Mouse (Mus musculus) bone marrow, adult 2 months (tissue): ENCODE data around the gene Tfap4. TPM values are rescaled to one million over a fixed set of nuclear protein-coding genes. Genes with fewer than 3 reads are reported as not detected.

Experiments used
- H3K27ac ChIP-seq: fragments of 200-500 bp; 2 replicates; pipeline ENCODE4 v1.5.1; 2012; ENCODE audit warnings: low read depth, mild to moderate bottlenecking, control low read depth, inconsistent platforms, low read length; ENCODE audit not compliant: control insufficient read depth, poor library complexity, insufficient read depth
- H3K4me1 ChIP-seq: fragments of 200-500 bp; 2 replicates; pipeline ENCODE4 v1.6.1; 2011; ENCODE audit warnings: low read length; ENCODE audit not compliant: control insufficient read depth, insufficient read depth
- H3K4me3 ChIP-seq: fragments of 200-500 bp; replicated peaks from 2 replicates; pipeline ENCODE3; 2011; ENCODE audit warnings: mild to moderate bottlenecking, low read depth, low read length, control low read depth; ENCODE audit not compliant: control insufficient read depth
- CTCF ChIP-seq: fragments of 200-500 bp; IDR thresholded peaks from 2 replicates; pipeline ENCODE4 v1.5.1; 2011; ENCODE audit warnings: low read length, control low read depth; ENCODE audit not compliant: control insufficient read depth, insufficient read depth
- POLR2A ChIP-seq: fragments of 200-500 bp; IDR thresholded peaks from 2 replicates; pipeline ENCODE4 v1.6.1; 2011; ENCODE audit warnings: low read depth, mild to moderate bottlenecking, control low read depth, low read length, borderline replicate concordance; ENCODE audit not compliant: control insufficient read depth
- WGBS: fragments of 180-500 bp; shearing (Covaris S2); methylation state at CpG from one replicate; pipeline ENCODE4 v1.1.7; 2018; 5-methylcytosine and 5-hydroxymethylcytosine counted together
- polyA plus RNA-seq: library from polyadenylated mRNA; stranded (reverse); fragments of >200 nt; gene quantifications from 2 replicates; pipeline ENCODE4 v1.2.4, GENCODE M21; 2011; ENCODE audit warnings: low replicate concordance; ENCODE audit not compliant: missing spikeins, insufficient read depth, insufficient read length

The Tfap4 gene
- polyA plus RNA-seq, 1 experiment, result 10.2 TPM

GRCm38 (mm10) chr16:4502568-4502967 is 57.1 kb downstream of the Tfap4 start:
- no peaks in the 10 kb centered on the region for H3K4me1 ChIP-seq

GRCm38 (mm10) chr16:4501703-4502102 is 58.0 kb downstream of the Tfap4 start:
- H3K4me3 ChIP-seq, result no peak overlapping the region
- WGBS, result 79% methylated on average over 3 of the region's 3 CpGs
- H3K4me1 ChIP-seq, result no peaks in the 10 kb centered on the region
- TF ChIP-seq CTCF (no peak), POLR2A (no peak)
- H3K27ac ChIP-seq, result no peak overlapping the region

More at GRCm38 (mm10) chr16:4502568-4502967, 57.1 kb downstream of the Tfap4 start:
- Histone ChIP-seq H3K27ac (no peak overlapping the region), H3K4me3 (no peak overlapping the region)
- TF ChIP-seq CTCF (no peak), POLR2A (no peak)

GRCm38 (mm10) chr16:4500598-4501385 is 58.9 kb downstream of the Tfap4 start:
- H3K4me3 ChIP-seq, result no peak overlapping the region
- whole genome bisulfite sequencing, result 44% methylated on average over 8 of the region's 8 CpGs
- H3K27ac ChIP-seq, result 0 out of 2 replicates have a peak overlapping the region, but pooled peaks have one; percentile 9
- H3K4me1 ChIP-seq, result no peaks in the 10 kb centered on the region
- no peak for TF ChIP-seq POLR2A
- TF ChIP-seq CTCF, result no peak

GRCm38 (mm10) chr16:4497762-4498607 is 61.7 kb downstream of the Tfap4 start:
- no peak overlapping the region for H3K4me3 ChIP-seq
- H3K4me1 ChIP-seq, result no peaks in the 10 kb centered on the region
- 78% methylated on average over 8 of the region's 8 CpGs for WGBS
- no peak for TF ChIP-seq CTCF
- TF ChIP-seq POLR2A, result no peak
- H3K27ac ChIP-seq, result no peak overlapping the region

GRCm38 (mm10) chr16:4496470-4496869 is 63.2 kb downstream of the Tfap4 start:
- H3K4me1 ChIP-seq, result no peaks in the 10 kb centered on the region
- TF ChIP-seq CTCF, result no peak
- TF ChIP-seq POLR2A, result no peak
- H3K4me3 ChIP-seq, result no peak overlapping the region
- 59% methylated on average over 3 of the region's 3 CpGs for WGBS
- H3K27ac ChIP-seq, result no peak overlapping the region

- TF ChIP-seq POLR2A (no peak), CTCF (no peak)
- Histone ChIP-seq H3K4me3 (no peak overlapping the region), H3K4me1 (no peaks in the 10 kb centered on the region), H3K27ac (no peak overlapping the region)
- WGBS, result 72% methylated on average over 5 of the region's 5 CpGs
Measured at GRCm38 (mm10) chr16:4495861-4496260, 63.8 kb downstream of the Tfap4 start.

Other genes starting within 250 kb of the Tfap4 start
- 3.7 and 5.2 TPM in 2 replicates for gene Adcy9, start 139.4 kb downstream of the Tfap4 start, polyA plus RNA-seq
- 1.2 and 3.0 TPM in 2 replicates for gene Srl, start 18.0 kb downstream of the Tfap4 start, polyA plus RNA-seq
- 1.2 and 4.9 TPM in 2 replicates for gene Glis2, start 34.9 kb upstream of the Tfap4 start, polyA plus RNA-seq
- gene Pam16, start 65.1 kb upstream of the Tfap4 start, polyA plus RNA-seq, result 19.7 and 52.5 TPM in 2 replicates
- gene Vasn, start 80.1 kb upstream of the Tfap4 start, polyA plus RNA-seq, result 0.34 and 1.8 TPM in 2 replicates
- gene Dnaja3, start 80.1 kb upstream of the Tfap4 start, polyA plus RNA-seq, result 10.6 and 11.7 TPM in 2 replicates
- gene Coro7, start 119.9 kb upstream of the Tfap4 start, polyA plus RNA-seq, result 48.7 and 102 TPM in 2 replicates
- 27.3 and 32.5 TPM in 2 replicates for gene Nmral1, start 159.5 kb upstream of the Tfap4 start, polyA plus RNA-seq
- gene Hmox2, start 166.5 kb upstream of the Tfap4 start, polyA plus RNA-seq, result 11.3 and 31.1 TPM in 2 replicates
- gene Cdip1, start 230.4 kb upstream of the Tfap4 start, polyA plus RNA-seq, result 10.6 and 17.2 TPM in 2 replicates